Mouse (Mus musculus) intestine, embryonic 16.5 days (tissue): ENCODE results near the gene Mpped1. TPM values are rescaled to one million over a fixed set of nuclear protein-coding genes. Genes with fewer than 3 reads are reported as not detected.

ENCODE experiments used
- ATAC-seq: fragments of 200-750 bp; cut with Nextera tagmentation; 2 replicates; pipeline ENCODE4 v1.8.0; 2017; ENCODE audit warnings: moderate TSS enrichment, moderate library complexity
- H3K27ac ChIP-seq: fragments of 300-500 bp; sonication (generic); 2 replicates; pipeline ENCODE4 v1.5.1; 2014; ENCODE audit warnings: mild to moderate bottlenecking, low read length
- H3K27me3 ChIP-seq: fragments of 300-500 bp; sonication (generic); replicated peaks from 2 replicates; pipeline ENCODE4 v1.6.1; 2014; ENCODE audit warnings: low read length, control low read depth, mixed read lengths; ENCODE audit not compliant: control insufficient read depth, insufficient read depth
- H3K36me3 ChIP-seq: fragments of 300-500 bp; sonication (generic); 2 replicates; pipeline ENCODE4 v1.6.1; 2014; ENCODE audit warnings: low read length, control low read depth; ENCODE audit not compliant: control insufficient read depth, insufficient read depth
- H3K4me1 ChIP-seq: fragments of 300-500 bp; sonication (generic); 2 replicates; pipeline ENCODE4 v1.6.1; 2014; ENCODE audit warnings: low read length, control low read depth, mixed read lengths; ENCODE audit not compliant: control insufficient read depth, insufficient read depth
- H3K4me2 ChIP-seq: fragments of 300-500 bp; sonication (generic); 2 replicates; pipeline ENCODE4 v1.6.1; 2014; ENCODE audit warnings: low read depth, low read length, control low read depth
- H3K4me3 ChIP-seq: fragments of 300-500 bp; sonication (generic); 2 replicates; pipeline ENCODE4 v1.5.1; 2014; ENCODE audit warnings: mild to moderate bottlenecking, low read length
- H3K9ac ChIP-seq: fragments of 300-500 bp; sonication (generic); 2 replicates; pipeline ENCODE4 v1.6.1; 2014; ENCODE audit warnings: low read depth, low read length
- H3K9me3 ChIP-seq: fragments of 300-500 bp; sonication (generic); 2 replicates; pipeline ENCODE4 v1.6.1; 2016; ENCODE audit warnings: low read length, control low read depth; ENCODE audit not compliant: control insufficient read depth
- WGBS: fragments of 180-500 bp; shearing (Covaris S2); extraction: QIAGEN DNeasy Blood & Tissue Kit; methylation state at CpG from one replicate; pipeline ENCODE4 v1.1.7; 2014; 5-methylcytosine and 5-hydroxymethylcytosine counted together
- polyA plus RNA-seq: library from polyadenylated mRNA; unstranded; fragments of >200 nt; fragmentation: Nextera tagmentation; extraction: Ambion mirVana; gene quantifications from 2 replicates; pipeline ENCODE4 v1.2.1, GENCODE M21; 2015

Mpped1 gene
- polyA plus RNA-seq, 1 experiment from 2014 or later: 0.22 TPM

- no peak overlapping the region for H3K9ac ChIP-seq
- H3K36me3 ChIP-seq: no peaks in the 10 kb centered on the region
- H3K4me1 ChIP-seq: no peaks in the 10 kb centered on the region
- no peak overlapping the region for H3K4me2 ChIP-seq
- 57% methylated on average over 6 of the region's 6 CpGs for WGBS
- H3K27me3 ChIP-seq: no peaks in the 10 kb centered on the region
- H3K9me3 ChIP-seq: no peaks in the 10 kb centered on the region
- no peak overlapping the region for H3K4me3 ChIP-seq
- no peak overlapping the region for H3K27ac ChIP-seq
- no peak for ATAC-seq
These were observed 53.0 kb downstream of the Mpped1 start for GRCm38 (mm10) chr15:83832265-83832664.

GRCm38 (mm10) chr15:83840950-83841719 is 61.9 kb downstream of the Mpped1 start:
- no peaks in the 10 kb centered on the region for H3K9me3 ChIP-seq
- H3K27me3 ChIP-seq: no peaks in the 10 kb centered on the region
- no peak overlapping the region for H3K9ac ChIP-seq
- H3K27ac ChIP-seq: no peak overlapping the region
- H3K4me3 ChIP-seq: no peak overlapping the region
- no peaks in the 10 kb centered on the region for H3K4me1 ChIP-seq
- no peak overlapping the region for H3K4me2 ChIP-seq
- H3K36me3 ChIP-seq: no peaks in the 10 kb centered on the region
- WGBS: 64% methylated on average over 10 of the region's 10 CpGs
- ATAC-seq: no peak

- ATAC-seq: no peak
- no peaks in the 10 kb centered on the region for H3K27me3 ChIP-seq
- H3K4me1 ChIP-seq: no peaks in the 10 kb centered on the region
- H3K9ac ChIP-seq: no peak overlapping the region
- 78% methylated on average over 12 of the region's 12 CpGs for WGBS
- no peak overlapping the region for H3K27ac ChIP-seq
- H3K4me3 ChIP-seq: no peak overlapping the region
- H3K36me3 ChIP-seq: no peaks in the 10 kb centered on the region
- H3K9me3 ChIP-seq: no peaks in the 10 kb centered on the region
- no peak overlapping the region for H3K4me2 ChIP-seq
These were observed 63.2 kb downstream of the Mpped1 start for GRCm38 (mm10) chr15:83842419-83842818.

GRCm38 (mm10) chr15:83842915-83843789 is 63.9 kb downstream of the Mpped1 start:
- no peaks in the 10 kb centered on the region for H3K27me3 ChIP-seq
- WGBS: 55% methylated on average over 22 of the region's 22 CpGs
- H3K9ac ChIP-seq: no peak overlapping the region
- no peak overlapping the region for H3K4me3 ChIP-seq
- no peaks in the 10 kb centered on the region for H3K4me1 ChIP-seq
- H3K4me2 ChIP-seq: no peak overlapping the region
- no peak for ATAC-seq
- H3K36me3 ChIP-seq: no peaks in the 10 kb centered on the region
- H3K27ac ChIP-seq: no peak overlapping the region
- H3K9me3 ChIP-seq: no peaks in the 10 kb centered on the region

GRCm38 (mm10) chr15:83845734-83846133 is 66.5 kb downstream of the Mpped1 start:
- H3K9ac ChIP-seq: no peak overlapping the region
- H3K27me3 ChIP-seq: no peaks in the 10 kb centered on the region
- no peak overlapping the region for H3K4me3 ChIP-seq
- no peak overlapping the region for H3K4me2 ChIP-seq
- no peak for ATAC-seq
- no peaks in the 10 kb centered on the region for H3K36me3 ChIP-seq
- 51% methylated on average over 11 of the region's 11 CpGs for WGBS
- H3K9me3 ChIP-seq: no peaks in the 10 kb centered on the region
- no peaks in the 10 kb centered on the region for H3K4me1 ChIP-seq
- H3K27ac ChIP-seq: no peak overlapping the region

GRCm38 (mm10) chr15:83846592-83846991 is 67.3 kb downstream of the Mpped1 start:
- no peak overlapping the region for H3K4me3 ChIP-seq
- 35% methylated on average over 8 of the region's 8 CpGs for WGBS
- no peaks in the 10 kb centered on the region for H3K27me3 ChIP-seq
- H3K36me3 ChIP-seq: no peaks in the 10 kb centered on the region
- ATAC-seq: no peak
- H3K4me1 ChIP-seq: no peaks in the 10 kb centered on the region
- no peaks in the 10 kb centered on the region for H3K9me3 ChIP-seq
- H3K9ac ChIP-seq: no peak overlapping the region
- H3K4me2 ChIP-seq: no peak overlapping the region
- H3K27ac ChIP-seq: no peak overlapping the region

- Histone ChIP-seq H3K4me1 (no peaks in the 10 kb centered on the region), H3K9ac (no peak overlapping the region), H3K4me2 (no peak overlapping the region), H3K27ac (no peak overlapping the region), H3K36me3 (no peaks in the 10 kb centered on the region), H3K9me3 (no peaks in the 10 kb centered on the region), H3K4me3 (no peak overlapping the region), H3K27me3 (no peaks in the 10 kb centered on the region)
- 73% methylated on average over 4 of the region's 4 CpGs for WGBS
- ATAC-seq: no peak
These were observed 68.2 kb downstream of the Mpped1 start for GRCm38 (mm10) chr15:83847512-83847911.

- Histone ChIP-seq H3K4me2 (no peak overlapping the region), H3K27me3 (no peaks in the 10 kb centered on the region), H3K9me3 (no peaks in the 10 kb centered on the region), H3K9ac (no peak overlapping the region), H3K27ac (no peak overlapping the region), H3K36me3 (no peaks in the 10 kb centered on the region), H3K4me1 (no peaks in the 10 kb centered on the region), H3K4me3 (no peak overlapping the region)
- 72% methylated on average over 9 of the region's 9 CpGs for WGBS
- ATAC-seq: no peak
These were observed 68.9 kb downstream of the Mpped1 start for GRCm38 (mm10) chr15:83848193-83848592.

GRCm38 (mm10) chr15:83853400-83853811 is 74.1 kb downstream of the Mpped1 start:
- Histone ChIP-seq H3K9me3 (no peaks in the 10 kb centered on the region), H3K27ac (no peak overlapping the region), H3K4me1 (no peaks in the 10 kb centered on the region), H3K36me3 (no peaks in the 10 kb centered on the region), H3K4me2 (no peak overlapping the region), H3K4me3 (no peak overlapping the region), H3K9ac (no peak overlapping the region), H3K27me3 (no peaks in the 10 kb centered on the region)
- WGBS: 63% methylated on average over 5 of the region's 5 CpGs
- ATAC-seq: no peak
